Mouse (Mus musculus) ES-E14 (cell line): ENCODE measurements at regions not wholly inside any gene's neighbourhood (a gene's known extent, or its start where the extent isn't known, plus 50 kb on each side); places are given as distances from the start of the nearest gene placed in this dataset.

Experiments
- DNase-seq: peaks from one replicate; pipeline ENCODE4 v3.0.0-alpha.2; 2013; ENCODE audit warnings: low read depth, low spot score
- H3K27ac ChIP-seq: 2 replicates; pipeline ENCODE4 v1.5.1; 2012; ENCODE audit warnings: low read depth, mild to moderate bottlenecking, low read length, moderate library complexity, mixed read lengths; ENCODE audit not compliant: poor library complexity, insufficient read depth, severe bottlenecking
- H3K36me3 ChIP-seq: 2 replicates; pipeline ENCODE4 v1.6.1; 2012; ENCODE audit warnings: mild to moderate bottlenecking, low read length, moderate library complexity, mixed read lengths; ENCODE audit not compliant: control insufficient read depth, poor library complexity, insufficient read depth, severe bottlenecking
- H3K4me1 ChIP-seq, 2 experiments: fragments of 150-350 bp in 1 of 2; sonication (generic) in 1 of 2; 2 replicates each; pipeline ENCODE4 v1.6.1; 2012; ENCODE audit warnings: low read length in 2 of 2, mild to moderate bottlenecking in 1 of 2, mixed read lengths in 1 of 2; ENCODE audit not compliant: control insufficient read depth in 2 of 2, insufficient read depth in 2 of 2, poor library complexity in 1 of 2
- H3K4me3 ChIP-seq, 2 experiments: fragments of 150-350 bp in 1 of 2; sonication (generic) in 1 of 2; 2 replicates each; pipeline ENCODE4 v1.5.1; 2012; ENCODE audit warnings: low read length in 2 of 2, low read depth in 1 of 2, mild to moderate bottlenecking in 1 of 2, mixed read lengths in 1 of 2; ENCODE audit not compliant: insufficient read depth in 1 of 2, poor library complexity in 1 of 2, severe bottlenecking in 1 of 2
- H3K9ac ChIP-seq: 2 replicates; pipeline ENCODE4 v1.6.1; 2012; ENCODE audit warnings: low read depth, mild to moderate bottlenecking, low read length, mixed read lengths; ENCODE audit not compliant: poor library complexity, insufficient read depth, severe bottlenecking
- H3K9me3 ChIP-seq: fragments of 150-350 bp; sonication (generic); 2 replicates; pipeline ENCODE4 v1.6.1; 2012; ENCODE audit warnings: low read depth, mild to moderate bottlenecking, low read length; ENCODE audit not compliant: control insufficient read depth, insufficient read depth
- CHD2 ChIP-seq: IDR thresholded peaks from 2 replicates; pipeline ENCODE4 v1.6.1; 2014; ENCODE audit warnings: mild to moderate bottlenecking, low read depth, low read length, inconsistent platforms
- HCFC1 ChIP-seq: IDR thresholded peaks from 2 replicates; pipeline ENCODE4 v1.6.1; 2012; ENCODE audit warnings: low read length, inconsistent platforms, borderline replicate concordance; ENCODE audit not compliant: insufficient read depth
- MAFK ChIP-seq: IDR thresholded peaks from 2 replicates; pipeline ENCODE4 v1.6.1; 2014; ENCODE audit warnings: mild to moderate bottlenecking, low read depth, low read length, inconsistent platforms; ENCODE audit not compliant: insufficient read depth
- ZC3H11A ChIP-seq: IDR thresholded peaks from 2 replicates; pipeline ENCODE4 v1.6.1; 2012; ENCODE audit warnings: low read depth, mild to moderate bottlenecking, inconsistent platforms, low read length, borderline replicate concordance
- ZNF384 ChIP-seq: IDR thresholded peaks from 2 replicates; pipeline ENCODE4 v1.6.1; 2012; ENCODE audit warnings: low read depth, low read length, inconsistent platforms
- in situ Hi-C, 2 experiments: fragments of 600-800 bp; cut with MboI; formaldehyde crosslinking; loops; one replicate each; pipeline ENCODE4 v1.15.1; 2025; ENCODE audit warnings: low sequenced_read_pairs in 2 of 2, inconsistent platforms in 1 of 2; ENCODE audit not compliant: unreplicated experiment in 2 of 2

DNA sequence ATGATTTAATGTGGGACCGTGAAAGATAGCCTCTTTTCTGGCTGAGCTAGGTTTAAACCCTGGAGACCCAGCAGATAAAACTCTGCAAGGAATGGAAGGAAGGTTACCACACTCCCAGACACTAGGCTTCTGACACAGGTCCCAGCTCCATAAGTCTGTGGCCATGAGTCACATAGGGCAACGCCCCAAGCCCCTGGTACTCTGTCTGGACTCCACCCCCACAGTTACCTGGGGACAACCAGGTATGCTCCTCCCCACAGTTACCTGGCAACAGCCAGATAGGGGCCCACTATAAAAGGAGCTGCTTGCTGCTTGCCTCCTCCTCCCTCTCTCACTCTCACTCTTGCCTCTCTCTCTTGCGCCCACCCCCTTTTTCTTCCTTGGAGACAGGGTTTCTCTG, 51.7 kb upstream of the Ccdc130 start:
- Histone ChIP-seq H3K36me3 (no peaks in the 10 kb centered on the region), H3K4me1 (no peaks in the 10 kb centered on the region; a peak in 1 of 4 replicates), H3K4me3 (no peak overlapping the region), H3K27ac (no peak overlapping the region), H3K9ac (no peak overlapping the region), H3K9me3 (no peaks in the 10 kb centered on the region)
- no peak for TF ChIP-seq HCFC1
- TF ChIP-seq CHD2 = no peak
- TF ChIP-seq MAFK = no peak
- TF ChIP-seq ZC3H11A = no peak
- no peak for TF ChIP-seq ZNF384
- in situ Hi-C loops = no loop called here
- DNase-seq = peak; percentile 17
